Mouse (Mus musculus): ENCODE data around the gene Ddb2. TPM values are rescaled to one million over a fixed set of nuclear protein-coding genes. Genes with fewer than 3 reads are reported as not detected.
"Not testable (repeated sequence)": the region's sequence is repeated elsewhere in the genome, so short reads cannot be mapped to it uniquely, and the experiment has no call there.

Ddb2 gene
- total RNA-seq, 2 experiments from 2014 or later: 2.9 to 3.1 TPM

DNA sequence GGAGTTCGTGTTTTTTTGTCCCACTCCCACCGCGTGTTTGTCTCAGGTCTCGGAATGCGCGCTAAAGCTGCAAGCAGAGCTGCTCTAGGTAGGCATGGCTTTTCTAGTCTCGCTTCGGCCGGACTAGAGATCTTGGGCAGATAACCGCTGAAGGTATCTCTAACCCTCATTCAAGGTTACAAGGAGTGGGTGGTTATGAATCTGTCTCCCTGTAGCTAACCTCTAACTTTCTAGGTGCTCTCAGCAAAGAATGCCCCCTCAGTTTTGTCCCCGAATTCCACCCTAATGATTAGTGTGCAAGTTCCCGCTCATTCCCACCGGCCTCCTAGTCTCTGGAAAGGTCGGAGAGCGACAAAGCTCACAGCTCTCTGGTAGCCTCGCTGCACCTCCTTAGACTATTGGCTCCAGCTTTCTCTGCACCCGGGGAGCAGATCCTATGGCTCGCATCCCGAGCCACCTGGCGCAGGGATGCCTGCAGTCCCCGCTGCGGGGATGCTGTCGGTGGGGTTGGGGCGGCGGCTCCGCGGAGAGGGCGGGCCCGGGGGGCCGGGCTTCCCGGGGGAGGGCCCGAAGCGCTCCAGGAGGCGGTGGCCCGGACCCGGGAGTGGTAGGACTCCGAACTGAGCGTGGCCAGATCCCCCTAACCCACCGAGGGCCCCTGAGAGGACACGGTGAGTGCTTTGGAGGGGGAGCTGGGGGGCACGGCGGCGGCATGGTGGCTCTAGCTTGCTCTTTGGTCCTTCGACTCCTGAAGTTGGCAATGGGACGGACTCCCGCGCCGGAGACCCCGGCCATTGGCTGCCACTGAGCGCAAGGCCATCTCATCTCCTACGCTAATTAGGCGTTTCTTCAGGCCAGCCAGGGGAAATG, 19.7 kb upstream of the Ddb2 start:
- intact Hi-C loops (cut with DNase I): no loop called here
- peak; percentile 31 for DNase-seq (ENCODE audit: low spot score)

DNA sequence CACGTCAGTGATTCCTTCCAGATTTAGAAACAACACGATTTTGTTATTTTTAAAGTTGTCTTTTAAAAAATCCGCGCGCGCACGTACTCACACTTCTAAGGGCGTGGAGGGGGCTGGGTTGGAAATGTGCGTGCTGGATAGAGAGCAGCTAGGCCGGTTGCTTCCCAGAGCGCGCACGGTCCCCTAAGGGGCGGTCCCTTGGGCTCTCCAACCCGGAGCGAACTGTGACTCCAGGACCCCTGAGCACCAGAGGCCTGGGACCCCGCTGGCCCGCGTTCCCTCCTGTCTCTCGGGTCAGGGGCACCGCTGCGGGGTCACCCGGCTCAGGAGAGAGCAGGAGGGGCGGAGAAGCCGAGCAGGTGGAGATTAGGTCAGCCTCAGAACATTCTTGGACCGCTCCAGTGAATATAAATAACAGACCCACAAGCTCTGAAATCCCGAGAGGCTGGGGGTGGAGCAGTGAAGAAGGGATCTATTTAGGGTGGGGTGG, 18.9 kb upstream of the Ddb2 start, which contains the start of gene Pacsin3:
Pacsin3 (plus strand) TSS at position 294 of the 490 bp plus-strand sequence.
- no peak for DNase-seq (ENCODE audit: low spot score)
- intact Hi-C loops (cut with DNase I): no loop called here

DNA sequence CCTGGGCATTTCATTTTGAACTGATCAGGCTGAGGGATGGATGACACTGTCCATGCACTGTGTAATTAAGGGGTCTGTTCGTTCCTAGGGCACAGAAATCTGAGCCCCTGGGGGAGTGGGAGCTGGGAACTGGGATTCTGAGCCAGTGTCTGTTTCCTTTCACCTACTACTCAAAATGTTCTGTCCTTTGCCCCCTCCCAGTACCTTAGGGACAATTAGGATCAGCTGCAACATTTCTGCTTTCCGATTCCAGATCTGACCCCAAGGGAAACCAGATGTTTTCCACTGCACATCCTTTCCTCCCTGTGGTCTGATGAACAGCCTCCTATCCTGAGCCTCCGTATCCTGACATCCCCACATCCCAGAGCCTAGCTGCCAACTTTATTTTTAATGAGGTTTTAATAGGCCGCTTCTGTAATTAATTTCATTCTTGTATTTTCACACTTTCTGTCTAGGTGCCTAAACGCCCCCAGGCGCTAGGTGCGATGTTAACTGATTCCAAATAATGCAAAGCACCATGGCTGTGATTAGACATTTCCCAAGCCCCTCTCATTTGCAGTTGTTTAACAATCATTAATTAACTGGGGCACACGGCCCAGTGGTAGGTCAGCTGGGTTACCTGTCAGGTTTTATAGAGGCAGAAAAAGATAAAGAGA, 18.1 kb upstream of the Ddb2 start:
- DNase-seq (ENCODE audit: low spot score): no peak
- intact Hi-C loops (cut with DNase I): no loop called here

DNA sequence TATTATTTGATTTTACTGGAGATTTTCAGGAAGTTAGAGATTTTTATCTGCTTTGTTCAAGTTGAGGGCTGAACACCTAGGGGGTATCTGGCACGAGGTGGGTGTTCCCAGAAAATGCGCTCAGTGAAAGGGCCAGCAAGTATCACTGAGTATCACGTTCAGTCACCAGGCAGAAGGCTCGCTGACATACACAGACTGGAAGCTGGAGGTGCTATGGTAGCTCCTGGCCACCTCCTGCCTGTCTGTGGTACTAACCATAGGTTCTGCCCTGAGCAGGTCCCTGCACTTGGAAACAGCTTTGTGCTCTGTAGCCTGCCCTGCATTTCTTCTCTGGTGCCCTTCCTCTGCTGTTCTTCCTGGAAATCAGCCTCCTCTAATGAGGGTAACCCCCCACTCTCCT, 15.7 kb upstream of the Ddb2 start:
- intact Hi-C loops (cut with DNase I): no loop called here
- no peak for DNase-seq (ENCODE audit: low spot score)

DNA sequence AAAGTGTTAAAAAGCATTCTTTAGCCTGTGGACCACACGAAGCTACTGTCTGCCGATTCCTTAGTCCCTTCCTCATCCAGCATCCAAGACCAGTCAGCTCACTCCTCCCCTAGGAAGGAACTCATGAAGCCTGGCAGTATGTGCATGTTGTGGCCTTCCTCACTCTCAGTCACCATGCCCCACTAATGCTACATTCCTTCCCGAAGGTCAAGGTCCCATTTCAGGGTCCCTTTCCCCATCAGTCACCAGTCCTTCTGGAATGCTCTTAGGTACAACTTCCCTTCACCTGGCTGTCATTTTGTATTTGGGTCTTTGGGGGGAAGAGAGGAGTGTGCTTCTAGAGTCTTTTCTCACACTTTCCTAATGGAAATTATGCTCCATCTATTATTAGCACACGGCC, 15.2 kb upstream of the Ddb2 start:
- DNase-seq (ENCODE audit: low spot score): no peak
- intact Hi-C loops (cut with DNase I): no loop called here

DNA sequence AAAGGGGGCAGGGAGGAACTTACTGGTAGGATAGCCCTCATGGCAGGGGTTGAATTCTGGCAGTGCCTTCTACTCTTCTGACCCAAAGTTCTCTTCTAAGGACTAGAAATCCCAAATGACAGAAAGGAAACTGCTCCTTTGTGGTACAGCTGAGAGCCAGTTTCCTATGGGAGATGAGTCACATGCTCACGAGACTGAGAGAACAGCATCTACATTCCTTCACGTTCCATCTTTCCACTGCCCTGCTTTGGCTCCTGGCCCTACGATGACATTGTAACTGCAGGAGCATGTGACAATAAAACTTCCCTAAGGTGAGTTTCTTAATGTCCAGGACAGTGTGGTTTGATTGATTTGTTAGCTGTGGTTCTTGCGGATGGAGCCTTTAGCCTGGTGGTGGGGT, 11.6 kb upstream of the Ddb2 start:
- intact Hi-C loops (cut with DNase I): no loop called here
- no peak for DNase-seq (ENCODE audit: low spot score)

DNA sequence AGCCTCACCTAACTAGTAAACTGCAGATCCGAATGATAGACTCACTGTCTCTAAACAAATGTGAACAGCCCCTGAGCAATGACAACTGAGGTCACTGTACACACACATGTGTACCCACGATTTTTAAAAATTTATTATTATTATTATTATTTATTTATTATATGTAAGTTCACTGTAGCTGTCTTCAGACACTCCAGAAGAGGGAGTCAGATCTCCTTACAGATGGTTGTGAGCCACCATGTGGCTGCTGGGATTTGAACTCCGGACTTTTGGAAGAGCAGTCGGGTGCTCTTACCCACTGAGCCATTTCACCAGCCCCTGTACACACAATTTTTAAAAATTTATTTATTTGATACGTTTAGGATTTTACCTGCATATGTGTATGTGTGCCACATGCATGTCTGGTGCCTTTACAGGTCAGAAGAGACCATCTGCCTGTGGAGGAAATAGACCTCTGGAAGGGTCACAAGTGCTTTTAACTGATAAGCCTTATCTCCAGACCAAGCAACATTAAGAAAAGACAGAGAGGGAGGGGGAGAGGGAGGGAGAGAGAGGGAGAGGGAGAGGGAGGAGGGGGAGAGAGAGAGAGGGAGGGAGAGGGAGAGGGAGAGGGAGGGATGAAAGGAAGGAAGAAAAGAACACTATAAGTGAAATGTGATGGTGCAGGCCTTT, 7.9 kb upstream of the Ddb2 start:
- intact Hi-C loops (cut with DNase I): no loop called here

DNA sequence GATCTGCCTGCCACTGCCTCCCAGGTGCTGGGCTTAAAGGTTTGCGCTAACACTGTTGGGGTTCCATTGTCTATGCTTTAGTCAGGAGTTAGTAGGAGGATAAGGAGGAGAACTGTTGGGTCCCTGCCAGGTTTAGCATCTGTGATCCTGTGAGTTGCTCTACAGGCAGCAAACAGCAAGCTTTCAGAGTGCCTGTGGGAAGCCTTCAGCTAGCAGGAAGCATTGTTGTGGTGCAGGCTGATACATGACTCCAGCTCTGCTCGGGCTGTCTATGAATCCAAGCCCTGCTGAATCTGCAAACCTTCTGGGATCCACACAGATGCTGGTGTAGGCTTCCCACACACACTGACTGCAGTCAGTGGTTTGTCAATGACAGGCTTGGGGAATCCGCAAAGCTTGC, 6.6 kb upstream of the Ddb2 start:
- intact Hi-C loops (cut with DNase I): no loop called here
- no peak for DNase-seq (ENCODE audit: low spot score)

More for the DNA sequence above, 7.9 kb upstream of the Ddb2 start:
- DNase-seq (ENCODE audit: low spot score): no peak

DNA sequence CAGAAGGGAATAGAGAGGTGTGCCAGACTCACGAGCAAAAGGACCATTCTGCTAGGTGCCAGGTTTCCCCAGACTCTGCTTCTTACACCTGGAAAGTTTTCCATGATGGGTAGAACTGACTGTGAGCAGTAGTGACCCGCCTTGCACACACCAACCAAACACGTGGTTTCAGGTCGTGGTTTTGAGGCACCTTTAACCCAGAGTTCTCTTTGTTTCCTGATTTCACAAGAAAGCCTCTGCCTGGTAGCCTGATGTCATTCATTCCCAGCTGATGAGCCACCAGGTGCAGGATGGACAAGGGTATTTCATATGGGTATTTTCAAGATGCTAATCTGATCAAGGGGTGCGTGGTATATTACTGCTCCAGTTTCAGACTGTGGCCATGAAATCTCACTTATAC, 5.8 kb upstream of the Ddb2 start:
- intact Hi-C loops (cut with DNase I): no loop called here
- DNase-seq (ENCODE audit: low spot score): no peak

GRCm38 (mm10) chr2:91237511-91238080, 814 bp upstream of the Ddb2 start:
- intact Hi-C loops (cut with DNase I): loop anchor here (2.0 kb wide), 2 partner anchors 27 to 35 kb away; partner anchors contain the start of genes Acp2, Arfgap2 and Nr1h3
- not testable (repeated sequence) for DNase-seq (ENCODE audit: low spot score)

DNA sequence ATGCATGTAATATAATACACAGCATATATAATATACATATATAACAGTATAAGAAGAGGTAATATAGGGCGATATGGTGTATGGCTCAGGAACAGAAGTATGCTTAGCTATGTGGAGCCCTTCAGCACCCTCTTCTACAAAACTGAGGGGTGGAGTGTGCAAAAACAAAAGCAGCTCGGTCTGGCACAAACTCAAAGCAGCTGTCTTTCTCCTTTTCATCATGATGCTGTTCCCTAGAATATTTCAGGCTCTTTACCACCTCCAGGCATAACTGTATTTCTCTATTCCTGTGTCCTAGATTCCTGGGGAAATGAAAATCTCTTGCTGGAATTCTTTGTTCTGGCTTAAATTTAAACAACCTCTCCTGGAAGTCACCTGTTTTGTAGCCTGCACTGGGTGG, 7.0 kb downstream of the Ddb2 start:
- DNase-seq (ENCODE audit: low spot score): no peak

GRCm38 (mm10) chr2:91223614-91224013, 13.2 kb downstream of the Ddb2 start:
- intact Hi-C loops (cut with DNase I): no loop called here
- no peak for DNase-seq (ENCODE audit: low spot score)

More for the DNA sequence above, 7.0 kb downstream of the Ddb2 start:
- intact Hi-C loops (cut with DNase I): no loop called here

DNA sequence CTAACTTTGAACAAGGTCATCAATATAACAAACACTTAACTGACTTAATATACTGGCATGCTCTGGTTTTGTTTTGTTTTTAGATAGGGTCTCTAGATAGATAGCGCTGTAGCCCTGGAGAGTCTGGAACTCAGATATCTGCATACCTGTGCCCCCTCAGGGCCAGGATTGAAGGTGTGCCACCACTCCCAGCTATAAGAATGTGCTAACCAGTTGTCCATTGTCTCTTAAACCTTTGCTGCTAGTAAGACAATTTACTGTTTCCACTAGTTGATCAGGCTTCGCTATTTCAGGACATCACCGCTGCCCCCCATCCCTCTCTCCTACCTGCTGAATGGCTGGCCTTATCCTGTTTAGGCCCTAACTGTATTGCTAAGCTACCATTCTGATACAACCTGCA, 16.3 kb downstream of the Ddb2 start:
- intact Hi-C loops (cut with DNase I): no loop called here

GRCm38 (mm10) chr2:91217032-91217431, 19.8 kb downstream of the Ddb2 start:
- intact Hi-C loops (cut with DNase I): no loop called here
- no peak for DNase-seq (ENCODE audit: low spot score)

More for the DNA sequence above, 16.3 kb downstream of the Ddb2 start:
- DNase-seq (ENCODE audit: low spot score): no peak

GRCm38 (mm10) chr2:91213311-91213710, 23.5 kb downstream of the Ddb2 start:
- intact Hi-C loops (cut with DNase I): no loop called here
- no peak for DNase-seq (ENCODE audit: low spot score)

GRCm38 (mm10) chr2:91206254-91206775, 30.5 kb downstream of the Ddb2 start:
- no peak for DNase-seq (ENCODE audit: low spot score)
- intact Hi-C loops (cut with DNase I): no loop called here

DNA sequence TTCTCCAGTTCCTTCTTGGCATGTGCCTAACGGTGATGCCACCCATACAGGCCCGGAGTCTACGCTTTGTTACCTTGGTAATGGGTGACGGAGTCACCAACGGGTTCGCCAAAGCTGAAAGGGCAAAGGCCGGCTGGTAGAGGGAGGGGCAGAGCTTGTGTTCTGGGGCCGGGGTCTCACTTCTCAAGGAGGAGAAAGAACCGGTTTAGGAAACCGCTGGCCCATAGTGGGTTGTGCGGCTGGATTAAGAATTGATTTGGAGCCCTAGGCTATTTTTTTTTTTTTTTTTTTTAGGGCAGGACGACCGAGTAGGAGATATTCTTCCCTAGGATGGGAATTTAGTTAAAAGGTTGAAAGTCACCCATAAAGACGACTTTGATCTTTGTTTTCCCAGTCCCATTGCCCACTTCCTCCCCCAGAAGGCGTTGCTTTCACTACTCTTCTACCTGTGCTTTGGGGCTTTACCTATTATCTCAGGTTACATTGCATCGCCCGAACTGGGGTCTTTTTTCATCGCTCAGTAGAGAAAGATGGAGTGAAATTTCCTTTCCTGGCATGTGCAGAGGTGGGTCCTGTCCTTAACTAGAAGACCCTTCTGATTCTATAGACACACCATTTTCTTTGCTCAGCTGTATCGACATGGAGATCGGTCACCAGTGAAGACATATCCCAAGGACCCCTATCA, 33.7 kb downstream of the Ddb2 start:
- no peak for DNase-seq (ENCODE audit: low spot score)
- intact Hi-C loops (cut with DNase I): loop anchor here (2.0 kb wide), 1 partner anchor 34 kb away; the partner anchor contains the start of gene Ddb2

DNA sequence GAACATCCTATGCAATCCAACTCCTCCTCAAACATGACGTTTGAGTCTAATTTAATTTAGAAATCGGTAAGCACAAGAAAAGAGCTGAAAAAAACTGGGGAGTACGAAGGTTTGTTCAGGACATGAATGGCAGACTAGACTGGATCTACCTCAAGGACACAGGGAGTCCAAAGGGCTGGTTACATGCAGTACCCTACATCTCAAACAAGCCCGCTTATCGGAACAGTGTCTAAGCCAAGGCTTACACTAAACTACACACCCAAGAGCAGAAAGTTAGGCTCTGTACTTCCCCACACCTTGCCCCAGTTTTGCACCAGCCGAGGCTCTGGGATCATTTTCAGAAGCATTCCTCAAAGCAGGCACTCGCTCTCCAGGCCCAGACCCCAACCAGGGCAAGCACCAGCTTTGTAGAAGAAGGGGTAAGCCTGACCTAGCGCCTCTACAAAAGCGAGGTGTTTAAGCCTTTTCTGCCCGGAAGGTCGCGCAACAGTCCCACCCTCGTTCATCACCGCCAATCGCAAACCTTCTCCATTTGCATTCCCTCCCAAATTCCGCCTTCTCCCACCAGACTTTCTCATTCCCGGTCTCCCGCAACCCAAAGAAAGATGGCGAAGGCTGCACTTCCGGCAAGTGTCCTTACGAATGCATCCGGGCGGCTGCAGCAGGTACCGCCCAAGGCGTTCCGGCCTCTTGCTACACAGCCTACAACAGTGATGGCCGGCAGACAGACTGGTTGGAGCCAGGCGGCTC, 34.4 kb downstream of the Ddb2 start, which contains the start of the genes Nr1h3 and Acp2:
Nr1h3 (minus strand) TSS at position 613 of the 750 bp plus-strand sequence.
Acp2 (plus strand) TSS at position 664 of the 750 bp plus-strand sequence.
- intact Hi-C loops (cut with DNase I): loop anchor here (2.0 kb wide), 1 partner anchor 34 kb away; the partner anchor contains the start of gene Ddb2
- peak; percentile 88 for DNase-seq (ENCODE audit: low spot score)
